Mouse (Mus musculus): ENCODE results near the gene Wbp2.

Wbp2 gene

DNA sequence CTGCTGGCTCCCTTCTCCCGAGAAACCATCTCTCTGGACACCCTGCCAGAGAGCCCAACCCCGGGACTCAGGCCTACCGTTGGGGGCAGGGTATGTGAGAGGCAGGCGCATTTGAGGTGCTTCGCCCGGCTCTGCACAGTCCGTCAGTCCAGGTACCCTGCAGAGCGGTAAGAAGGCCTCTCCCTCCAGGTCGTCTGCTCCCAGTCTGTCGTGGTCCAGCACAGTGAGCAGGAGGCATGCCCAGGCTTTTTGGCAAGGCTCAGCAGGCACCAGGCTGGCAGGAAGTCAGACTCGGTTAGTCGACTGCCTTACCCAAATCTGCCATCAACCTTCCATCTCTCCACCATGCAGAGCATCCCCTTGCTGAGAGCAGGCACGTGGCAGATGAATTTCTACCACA is 23.2 kb downstream of the Wbp2 start:
- no peak for DNase-seq (ENCODE audit: low read depth, low spot score)

DNA sequence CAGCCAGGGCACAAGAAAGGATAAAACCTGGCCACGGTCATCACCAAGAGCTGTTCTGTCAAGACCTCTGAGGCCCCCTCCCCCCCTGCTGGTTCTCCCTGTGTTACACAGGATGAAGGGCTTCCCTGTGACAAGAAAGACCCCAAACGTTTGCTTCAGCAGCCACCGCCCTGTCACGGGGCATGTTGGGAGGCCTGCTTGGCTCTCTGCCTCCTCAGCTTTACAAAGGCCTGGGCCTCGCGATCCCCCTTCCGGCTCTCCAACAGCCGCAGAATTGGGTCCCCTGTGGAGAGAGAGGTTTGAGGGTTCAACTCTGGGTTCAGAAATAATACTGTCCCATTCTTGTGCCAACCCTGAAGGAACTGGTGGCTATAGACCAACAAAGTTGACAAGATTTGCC is 24.3 kb downstream of the Wbp2 start:
- no peak for DNase-seq (ENCODE audit: low read depth, low spot score)

DNA sequence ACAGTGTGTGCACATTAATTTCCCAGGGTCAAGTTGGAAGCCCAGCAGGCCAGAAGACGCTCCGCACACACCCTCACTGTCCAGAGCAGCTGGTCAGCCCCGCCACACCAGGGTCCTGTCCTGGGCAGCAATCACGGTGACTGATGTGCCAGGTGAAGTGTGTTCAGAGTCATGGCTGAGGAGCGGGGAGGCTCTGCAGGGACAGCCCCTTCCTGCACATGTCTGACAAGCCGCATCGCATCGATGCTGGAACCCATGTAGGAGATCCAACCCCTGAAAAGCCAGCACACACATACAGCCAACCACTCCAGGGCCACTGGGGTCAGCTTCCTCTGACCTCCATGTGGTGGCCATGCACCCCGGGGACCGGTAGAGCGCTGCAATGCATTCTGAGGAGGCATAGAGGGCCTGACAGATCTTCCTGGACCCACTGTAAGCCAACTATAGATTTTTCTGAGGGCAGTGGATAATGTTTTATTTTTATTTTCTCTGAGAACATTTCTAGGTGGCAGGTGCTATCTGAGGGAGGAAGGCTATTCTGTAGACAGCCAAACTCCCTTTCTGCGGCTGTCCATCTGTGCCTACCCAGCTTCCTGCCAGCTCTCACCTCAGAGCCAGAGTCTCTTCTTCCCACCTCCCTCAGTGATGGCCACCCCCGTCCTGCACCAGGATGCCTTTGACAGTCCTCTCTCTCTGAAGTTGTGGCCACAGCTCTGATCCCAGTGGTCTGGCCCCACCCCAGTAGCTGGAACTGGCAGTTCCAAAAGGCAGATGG is 25.0 kb downstream of the Wbp2 start:
- no peak for DNase-seq (ENCODE audit: low read depth, low spot score)

DNA sequence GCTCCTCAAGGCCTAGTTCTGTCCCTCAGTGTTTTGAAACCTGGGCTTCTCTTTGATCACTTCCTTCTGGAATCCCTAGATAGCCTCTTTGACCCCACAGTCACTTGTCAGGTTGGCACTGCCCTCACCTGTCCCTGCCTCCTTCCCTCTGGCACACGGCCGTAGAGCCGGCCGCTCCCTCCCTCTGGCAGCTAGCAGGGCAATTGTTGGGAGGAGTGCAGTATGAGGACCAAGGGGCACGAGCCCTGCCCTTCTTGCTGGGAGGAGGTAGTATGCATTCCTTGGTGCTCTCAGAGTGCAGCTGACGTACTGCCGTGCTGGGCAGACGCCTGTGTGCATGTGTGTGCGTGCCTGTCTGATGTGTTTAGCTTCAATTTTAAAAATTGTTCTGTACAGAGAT is 26.2 kb downstream of the Wbp2 start:
- no peak for DNase-seq (ENCODE audit: low read depth, low spot score)

DNA sequence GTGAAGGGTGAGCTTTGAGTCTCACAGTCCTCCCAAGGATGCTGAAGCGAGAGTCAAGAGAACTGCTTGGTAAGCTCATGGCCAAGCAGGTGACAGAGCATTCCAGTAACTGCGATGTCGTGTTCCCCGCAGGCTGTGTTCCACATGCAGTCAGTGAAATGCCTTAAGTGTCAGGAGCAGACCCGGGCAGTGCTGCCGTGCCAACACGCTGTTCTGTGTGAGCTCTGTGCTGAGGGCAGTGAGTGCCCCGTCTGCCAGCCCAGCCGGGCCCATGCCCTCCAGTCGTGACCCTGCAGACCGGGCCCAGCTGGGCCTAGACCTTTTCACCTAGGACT is 27.1 kb downstream of the Wbp2 start:
- no peak for DNase-seq (ENCODE audit: low read depth, low spot score)

DNA sequence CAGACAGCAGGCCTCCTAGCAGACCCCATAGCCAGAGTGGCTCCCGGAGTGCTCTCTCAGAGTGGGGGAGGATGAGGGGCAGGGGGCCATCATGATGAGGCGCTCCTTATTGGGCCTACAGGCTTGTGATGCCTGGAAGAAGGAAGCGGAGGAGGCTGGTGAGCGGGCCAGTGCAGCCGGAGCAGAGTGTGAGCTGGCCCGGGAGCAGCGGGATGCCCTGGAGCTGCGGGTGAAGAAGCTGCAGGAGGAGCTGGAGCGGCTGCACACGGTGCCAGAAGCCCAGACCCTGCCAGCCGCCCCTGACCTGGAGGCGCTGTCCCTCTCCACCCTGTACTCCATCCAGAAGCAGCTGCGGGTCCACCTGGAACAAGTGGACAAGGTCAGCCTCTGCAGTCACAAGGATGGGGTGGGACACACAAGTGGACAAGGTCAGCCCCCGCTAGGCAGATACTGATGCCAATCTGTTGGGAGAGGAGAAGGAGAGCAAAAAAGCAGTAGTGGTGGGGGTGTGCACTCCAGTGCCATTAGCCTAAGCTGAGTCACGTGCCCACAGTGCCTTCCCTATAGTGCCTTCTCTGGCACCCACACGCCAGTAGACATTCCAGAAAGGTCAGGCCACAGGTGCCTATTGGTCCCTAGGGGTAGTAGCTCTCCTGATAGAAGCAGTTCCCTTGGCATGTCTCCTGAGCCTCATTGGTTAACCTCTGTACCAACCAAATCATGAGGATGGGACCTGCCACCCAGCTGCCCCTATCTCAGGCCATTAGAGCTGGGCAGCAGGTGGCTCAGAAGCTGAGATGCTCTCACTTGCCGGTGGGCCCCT is 27.7 kb downstream of the Wbp2 start:
- DNase-seq (ENCODE audit: low read depth, low spot score) = no peak

DNA sequence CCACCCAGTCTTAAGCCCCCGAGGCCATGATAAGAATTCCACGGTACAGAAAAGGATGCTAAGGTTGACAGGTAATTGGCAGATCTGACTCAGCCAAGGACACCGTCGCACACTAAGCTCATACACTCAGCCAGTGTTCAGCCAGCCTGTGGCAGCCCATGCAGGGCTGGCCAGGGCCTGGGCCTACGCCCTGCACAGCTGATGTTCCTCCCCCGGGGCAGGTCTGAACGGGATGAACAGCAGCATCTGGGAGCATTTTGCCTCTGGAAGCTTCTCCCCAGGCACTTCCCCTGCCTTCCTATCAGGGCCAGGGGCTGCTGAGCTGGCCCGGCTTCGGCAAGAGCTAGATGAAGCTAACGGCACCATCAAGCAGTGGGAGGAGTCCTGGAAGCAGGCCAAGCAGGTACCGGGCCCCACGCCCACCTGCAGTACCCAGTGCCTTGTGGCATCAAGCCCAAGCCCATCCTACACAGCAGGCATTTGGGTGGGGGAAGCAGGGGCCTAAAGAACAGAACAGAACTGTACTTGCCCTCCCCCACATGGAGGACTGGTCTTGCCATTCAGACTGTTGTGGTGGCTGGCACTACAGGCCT is 28.7 kb downstream of the Wbp2 start:
- no peak for DNase-seq (ENCODE audit: low read depth, low spot score)

DNA sequence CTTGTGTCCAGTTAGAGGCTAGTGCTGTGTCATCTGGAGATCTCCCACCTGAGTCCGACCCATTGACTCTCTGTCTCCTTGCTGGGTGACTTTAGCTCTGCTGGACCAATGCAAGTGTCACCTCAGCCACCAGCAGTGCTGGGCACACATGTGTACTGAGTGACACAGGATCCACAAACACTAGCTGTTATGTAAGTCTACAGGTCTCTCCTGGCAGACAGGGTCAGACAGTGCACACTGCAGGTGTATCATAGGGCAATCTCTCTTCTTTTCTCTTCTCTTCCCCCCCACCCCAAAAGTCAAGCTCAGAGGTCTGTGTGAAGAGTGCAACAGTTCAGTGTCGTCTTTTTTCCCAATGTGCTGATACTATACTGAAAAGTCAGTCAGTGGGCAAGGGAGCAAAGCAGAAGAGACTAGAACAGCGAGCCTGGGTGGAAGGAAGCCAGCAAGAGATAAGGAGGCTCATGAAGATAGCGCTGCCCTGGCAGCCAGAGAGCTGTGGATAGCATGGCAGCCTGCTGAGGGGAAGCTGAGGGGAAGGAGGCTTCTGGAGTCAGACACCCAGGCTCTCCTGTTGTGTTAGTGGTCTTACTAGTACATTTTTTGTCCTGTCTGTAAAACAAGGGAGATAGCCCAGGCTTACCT is 29.4 kb downstream of the Wbp2 start:
- no peak for DNase-seq (ENCODE audit: low read depth, low spot score)

DNA sequence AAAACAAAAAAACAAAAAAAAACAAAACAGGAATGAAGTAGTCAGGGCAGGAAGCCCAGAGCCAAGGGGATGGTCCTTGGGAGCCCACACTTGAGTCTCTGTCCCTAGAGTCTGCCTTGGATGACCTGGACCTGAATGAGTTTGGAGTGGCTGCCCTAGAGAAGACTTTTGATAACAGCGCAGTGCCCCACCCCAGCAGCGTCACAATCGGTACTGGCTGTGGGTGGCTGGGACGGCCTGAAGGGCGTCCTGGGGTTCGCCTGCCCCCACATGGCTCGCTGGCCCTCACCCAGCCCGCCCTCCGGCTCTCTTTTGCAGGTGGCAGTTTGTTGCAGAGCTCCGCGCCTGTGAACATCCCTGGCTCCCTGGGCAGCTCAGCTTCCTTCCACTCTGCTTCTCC is 30.9 kb downstream of the Wbp2 start:
- no peak for DNase-seq (ENCODE audit: low read depth, low spot score)

DNA sequence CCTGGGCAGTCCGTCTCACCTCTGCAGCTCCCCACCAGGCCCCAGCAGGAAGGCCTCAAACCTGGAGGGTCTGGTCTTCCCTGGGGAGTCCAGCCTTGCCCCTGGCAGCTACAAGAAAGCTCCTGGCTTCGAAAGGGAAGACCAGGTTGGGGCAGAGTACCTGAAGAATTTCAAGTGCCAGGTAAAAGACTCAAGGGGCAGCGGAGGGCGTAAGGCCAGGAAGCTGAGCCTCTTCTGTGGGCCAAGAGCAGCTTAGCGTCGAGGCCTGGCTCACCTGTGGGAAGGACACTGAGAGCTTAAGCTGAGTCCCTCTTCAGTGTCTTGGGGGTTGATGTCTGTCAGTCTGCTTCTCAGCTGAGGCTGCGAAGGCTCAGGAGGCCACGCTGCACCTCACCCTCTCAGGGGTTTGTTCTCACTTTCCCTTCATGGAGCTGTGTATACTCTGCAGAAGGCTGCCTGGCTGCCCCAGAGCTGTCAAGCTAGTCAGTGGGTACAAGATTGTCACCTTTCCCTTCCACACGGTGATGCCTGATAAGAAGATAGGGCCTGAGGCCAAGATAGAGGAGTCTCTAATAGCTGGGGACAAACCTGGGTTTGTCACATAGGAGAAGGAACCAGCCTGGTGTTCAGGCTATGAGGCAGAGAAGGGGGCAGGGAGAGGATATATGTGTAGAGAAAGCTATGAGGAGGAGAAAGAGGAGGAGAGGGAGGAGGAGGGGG is 33.1 kb downstream of the Wbp2 start:
- no peak for DNase-seq (ENCODE audit: low read depth, low spot score)

DNA sequence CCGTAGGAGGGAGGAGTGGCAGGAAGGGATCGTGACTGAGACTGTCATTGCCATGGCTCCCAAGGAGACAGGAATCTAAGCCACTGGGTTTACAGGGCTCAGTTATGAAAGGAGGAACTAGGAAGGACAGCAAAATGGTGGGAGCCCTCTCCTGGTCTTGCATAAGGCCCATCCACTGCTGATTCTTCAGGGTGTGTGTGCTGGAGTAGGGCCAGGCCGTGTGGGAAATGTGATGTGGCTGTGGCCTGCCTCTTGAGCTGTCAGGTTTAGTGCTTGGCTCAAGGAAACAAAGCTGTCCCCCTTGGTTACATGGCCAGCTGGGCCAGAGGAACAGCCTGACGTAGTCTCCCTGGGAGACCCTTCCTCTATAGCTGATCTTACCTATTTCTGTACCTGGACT is 36.6 kb downstream of the Wbp2 start:
- DNase-seq (ENCODE audit: low read depth, low spot score) = no peak

DNA sequence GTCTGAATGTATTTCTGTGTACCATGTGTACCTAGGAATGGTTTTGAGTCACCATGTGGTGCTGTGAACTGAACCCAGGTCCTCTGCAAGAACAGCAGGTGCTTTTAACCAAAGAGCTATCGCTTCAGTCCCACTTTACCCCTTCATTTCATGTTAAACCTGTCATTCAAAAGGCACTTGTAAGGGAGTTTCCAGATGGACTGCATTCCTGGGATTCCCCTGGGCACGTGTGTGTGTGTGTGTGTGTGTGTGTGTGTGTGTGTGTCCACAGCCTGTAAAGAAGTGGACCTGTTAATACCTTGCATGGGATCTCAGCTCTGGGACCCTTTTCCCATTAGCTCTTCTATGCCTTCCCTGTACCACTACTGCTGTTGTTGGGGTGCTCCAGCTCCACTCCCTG is 37.2 kb downstream of the Wbp2 start:
- no peak for DNase-seq (ENCODE audit: low read depth, low spot score)

DNA sequence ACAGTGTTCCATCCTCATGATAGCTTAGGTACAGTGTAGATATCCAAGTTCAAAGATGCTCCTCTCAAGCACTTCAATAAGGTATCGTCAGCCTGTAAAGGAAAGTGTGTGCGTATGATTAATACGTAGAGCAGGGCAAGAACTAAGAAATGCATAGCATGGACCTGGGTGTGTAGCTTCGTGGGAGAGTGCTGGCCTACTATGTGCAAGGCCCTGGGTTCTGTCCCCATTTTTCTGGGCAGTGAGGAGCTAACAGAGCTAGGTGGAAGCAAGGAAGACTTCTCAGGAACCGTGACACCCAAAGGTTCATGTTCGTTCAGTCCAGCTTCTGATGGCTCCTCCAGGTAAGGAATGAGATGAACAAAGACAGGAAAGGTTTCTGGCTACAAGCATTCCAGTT is 41.6 kb downstream of the Wbp2 start:
- DNase-seq (ENCODE audit: low read depth, low spot score) = no peak

DNA sequence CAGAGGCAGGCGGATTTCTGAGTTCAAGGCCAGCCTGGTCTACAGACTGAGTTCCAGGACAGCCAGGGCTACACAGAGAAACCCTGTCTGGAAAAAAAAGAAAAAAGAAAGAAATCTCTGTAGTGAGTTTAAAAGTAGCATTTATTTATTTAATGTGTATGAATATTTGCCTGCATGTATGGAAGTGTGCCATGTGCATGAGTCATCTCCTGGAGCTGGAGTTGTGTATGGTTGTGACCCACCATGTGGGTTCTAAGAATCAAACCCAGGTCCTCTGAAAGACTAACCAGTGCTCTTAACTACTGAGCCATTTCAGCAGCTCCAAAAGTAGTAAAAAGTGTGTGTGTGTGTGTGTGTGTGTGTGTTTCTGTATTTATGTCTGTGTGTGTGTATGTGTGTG is 43.5 kb downstream of the Wbp2 start:
- DNase-seq (ENCODE audit: low read depth, low spot score) = no peak

DNA sequence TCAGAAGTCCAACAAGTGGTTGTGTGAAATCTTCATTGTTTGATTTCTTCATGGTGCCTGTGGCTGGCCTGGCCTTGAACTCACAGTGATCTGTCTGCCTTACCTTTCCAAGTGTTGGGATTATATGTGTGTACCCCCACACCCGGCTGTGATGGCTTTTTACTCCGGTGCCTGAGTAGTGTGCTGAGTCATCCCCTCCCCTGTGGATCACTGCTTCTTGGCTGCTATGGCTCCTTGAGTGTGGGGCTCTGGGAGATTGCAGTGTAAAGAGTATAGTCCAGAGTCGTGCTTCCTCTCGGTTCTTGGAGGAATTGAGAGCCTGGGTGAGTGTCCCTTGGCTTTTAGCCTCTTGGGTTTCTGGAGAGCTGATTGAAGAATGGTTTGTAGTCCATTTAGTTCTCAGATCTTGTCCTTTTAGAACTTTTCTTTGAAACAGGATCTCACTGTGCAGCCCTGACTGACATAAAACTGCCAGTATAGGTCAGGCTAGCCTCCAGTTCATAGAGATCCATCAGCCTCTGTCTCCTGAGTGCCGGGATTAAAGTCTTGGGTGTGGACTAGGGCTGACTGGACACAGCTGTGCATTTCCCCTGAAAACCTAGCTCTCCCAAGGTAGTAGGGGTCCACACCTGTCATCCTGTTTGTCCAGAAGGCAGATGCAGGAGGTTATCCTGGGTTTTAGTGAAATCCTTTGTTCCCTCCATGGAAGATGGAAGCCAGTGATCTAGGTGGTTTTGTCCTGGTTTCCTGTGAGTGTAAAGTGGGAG is 44.2 kb downstream of the Wbp2 start:
- DNase-seq (ENCODE audit: low read depth, low spot score) = no peak

DNA sequence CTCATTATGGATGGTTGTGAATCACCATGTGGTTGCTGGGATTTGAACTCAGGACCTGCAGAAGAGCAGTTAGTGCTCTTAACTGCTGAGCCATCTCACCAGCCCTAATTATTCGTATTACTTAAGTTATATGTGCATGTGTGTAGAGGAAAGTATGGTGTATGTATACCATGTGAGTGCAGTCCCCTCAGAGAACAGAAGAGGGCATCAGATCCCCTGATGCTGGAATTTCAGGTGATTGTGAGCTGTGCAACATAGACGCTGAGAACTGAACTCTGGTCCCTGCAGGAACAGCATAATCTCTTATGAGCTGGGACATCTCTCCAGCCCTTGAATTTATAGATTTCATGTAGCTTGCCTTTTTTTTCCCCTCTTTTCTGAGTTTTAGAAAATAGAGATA is 45.0 kb downstream of the Wbp2 start:
- DNase-seq (ENCODE audit: low read depth, low spot score) = peak; percentile 51

DNA sequence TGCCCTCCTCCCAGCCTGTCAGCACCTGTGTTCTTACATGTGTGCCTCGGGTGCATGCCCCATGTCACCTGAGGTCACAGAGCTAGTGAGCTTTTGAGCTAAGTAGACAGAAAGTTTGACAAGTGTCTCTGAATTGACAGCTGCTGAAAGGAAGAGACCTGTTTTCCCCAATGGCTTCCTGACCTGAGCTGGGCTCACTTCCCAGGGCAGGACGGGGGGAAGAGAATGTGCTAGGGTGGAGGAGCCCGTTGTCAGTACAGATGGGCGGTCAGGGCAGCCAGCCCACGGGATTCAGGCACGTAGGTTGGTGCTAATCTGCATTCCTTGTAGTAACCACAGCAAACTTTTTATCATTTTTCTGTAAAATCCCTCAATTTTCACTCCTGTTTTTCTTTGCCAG is 46.2 kb downstream of the Wbp2 start:
- no peak for DNase-seq (ENCODE audit: low read depth, low spot score)

DNA sequence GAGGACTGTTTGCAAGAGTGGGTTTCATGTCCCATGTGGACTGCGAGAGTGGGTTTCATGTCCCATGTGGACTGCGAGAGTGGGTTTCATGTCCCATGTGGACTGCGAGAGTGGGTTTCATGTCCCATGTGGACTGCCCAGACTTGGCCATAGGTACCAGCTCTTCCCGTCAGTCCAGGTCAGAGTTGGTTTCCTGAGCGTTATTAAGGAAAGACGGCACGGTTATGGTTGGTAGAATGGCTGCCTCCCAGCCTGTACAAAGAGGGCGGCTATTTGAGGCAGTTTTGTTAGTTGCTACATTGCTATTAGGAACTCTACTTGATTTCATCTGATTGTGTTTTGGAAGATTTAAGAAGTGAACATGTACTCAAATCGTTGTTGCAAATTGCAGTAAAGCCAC is 49.0 kb downstream of the Wbp2 start:
- DNase-seq (ENCODE audit: low read depth, low spot score) = no peak

DNA sequence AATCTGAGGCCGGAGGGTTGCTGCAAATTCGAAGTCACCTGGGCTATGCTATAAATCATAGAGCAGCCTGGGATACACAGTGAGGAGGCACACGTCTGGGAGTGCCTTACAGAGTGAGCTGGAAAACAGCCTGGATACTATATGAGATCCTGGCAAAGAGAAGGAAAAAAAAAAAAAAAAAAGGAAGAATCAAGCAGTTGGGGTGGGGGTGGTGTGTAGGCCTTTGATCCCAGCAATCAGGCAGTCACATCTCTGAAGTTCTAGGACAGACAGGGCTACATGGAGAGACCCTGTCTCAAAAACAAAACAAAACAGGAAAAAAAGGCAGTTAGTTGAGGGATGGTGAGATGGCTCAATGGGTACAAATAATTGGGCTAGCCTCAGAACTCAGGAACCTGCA is 50.1 kb downstream of the Wbp2 start:
- no peak for DNase-seq (ENCODE audit: low read depth, low spot score)

DNA sequence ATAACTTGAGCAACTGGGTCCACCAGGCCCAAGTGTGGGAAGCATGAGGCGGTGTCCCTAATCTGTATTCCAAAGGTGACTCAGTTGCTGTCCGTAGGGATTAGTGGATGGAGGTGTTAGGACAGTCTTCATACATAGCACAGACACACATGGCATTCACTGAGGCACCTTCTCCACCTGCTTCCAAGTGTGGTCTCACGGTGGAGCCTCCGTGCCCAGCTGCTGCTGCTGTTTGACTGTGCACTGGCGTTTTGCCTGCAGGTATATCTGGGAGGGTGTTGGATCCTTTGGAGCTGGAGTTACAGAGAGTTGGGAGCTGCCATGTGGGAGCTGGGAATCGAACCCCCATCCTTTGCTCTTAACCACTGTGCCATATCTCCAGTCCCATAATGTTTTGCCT is 52.2 kb downstream of the Wbp2 start:
- DNase-seq (ENCODE audit: low read depth, low spot score) = no peak

All from ES-CJ7 (cell line).